9 mouse cellular contexts compared by ENCODE assay signal in the genomic region with DNA sequence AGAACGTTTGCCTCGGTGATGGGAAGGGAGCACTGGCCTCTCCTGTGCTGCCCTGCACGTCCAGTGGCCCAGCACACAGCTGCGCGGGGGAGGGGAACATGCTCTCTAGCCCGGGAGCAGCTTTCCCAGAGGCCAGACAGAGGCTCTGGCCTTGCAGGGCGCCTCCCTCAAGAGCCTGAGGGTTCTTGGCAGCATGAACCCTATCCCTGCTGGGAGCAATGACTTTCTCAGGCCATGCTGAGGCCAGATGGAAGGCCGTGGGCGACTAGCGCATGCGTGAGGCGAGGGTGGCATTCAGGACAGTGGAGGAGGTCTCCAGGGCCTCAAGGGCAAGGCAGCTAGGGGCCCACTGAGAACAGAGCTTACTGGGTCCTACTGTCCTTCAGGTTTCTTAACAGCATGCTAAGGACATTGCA.
A peak's percentile ranks its signal among the peaks of the same experiment; 100 is the strongest.
DNase-seq lines count a peak whose midpoint lies in the region; ATAC-seq lines count a peak whose summit lies in the region.
"Had no signal": no experiment of that assay in that cellular context is flagged by ENCODE, and none has a peak within 500 bp of the region (broad histone marks: within the 10 kb centered on the region; RNA-seq: fewer than 3 reads in every experiment).

No protein-coding gene starts in this region.

- no peak overlapping the region for H3K4me2 ChIP-seq in forebrain, embryonic 14.5 days (ENCODE audit: low read length)
- H3K4me2 ChIP-seq in lung, embryonic 16.5 days (ENCODE audit: low read depth, low read length), result peak overlapping the region; percentile 24; the same call in 1 of the 2 replicates

- WGBS in forebrain, embryonic 14.5 days, result 11% methylated on average over 12 of the region's 12 CpGs
- 15% methylated on average over 12 of the region's 12 CpGs for WGBS in lung, embryonic 16.5 days

- H3K4me1 ChIP-seq in forebrain, embryonic 14.5 days (ENCODE audit: control insufficient read depth, insufficient read depth, low read length), result no peaks in the 10 kb centered on the region
- peaks cover 11% of the 10 kb centered on the region for H3K4me1 ChIP-seq in lung, embryonic 16.5 days (replicated peaks; ENCODE audit: control insufficient read depth, insufficient read depth, low read length)

- H3K4me3 ChIP-seq in forebrain, embryonic 14.5 days (ENCODE audit: low read depth, low read length), result no peak overlapping the region
- no peak overlapping the region for H3K4me3 ChIP-seq in lung, embryonic 16.5 days (ENCODE audit: low read length)

- no peak overlapping the region for H3K9ac ChIP-seq in forebrain, embryonic 14.5 days (ENCODE audit: low read length)
- H3K9ac ChIP-seq in lung, embryonic 16.5 days (ENCODE audit: low read length), result peak overlapping the region; percentile 55

- H3K36me3 ChIP-seq in forebrain, embryonic 14.5 days (ENCODE audit: control insufficient read depth, insufficient read depth, low read length), result no peaks in the 10 kb centered on the region
- H3K36me3 ChIP-seq in lung, embryonic 16.5 days (ENCODE audit: control insufficient read depth, insufficient read depth, low read length), result no peaks in the 10 kb centered on the region

- peak; percentile 88 for DNase-seq in Muller cell, postnatal 12 days (ENCODE audit: inconsistent ontology term)
- DNase-seq in cerebellum, adult 11-12 months, result peak; percentile 61
- peak; percentile 34 for DNase-seq in forebrain, embryonic 14.5 days (ENCODE audit: low spot score)
- peak; percentile 87 to 88 for DNase-seq in heart, postnatal 10 days
- peak; percentile 77 for DNase-seq in kidney, postnatal 14 days
- peak; percentile 75 for DNase-seq in retina, embryonic 14.5 days (ENCODE audit: low spot score)
- no peak for DNase-seq in thymus, postnatal 0 days (ENCODE audit: low spot score)

- H3K9me3 ChIP-seq in forebrain, embryonic 14.5 days (replicated peaks; ENCODE audit: control insufficient read depth, low read length), result no peaks in the 10 kb centered on the region
- H3K9me3 ChIP-seq in lung, embryonic 16.5 days (ENCODE audit: control insufficient read depth, low read length), result no peaks in the 10 kb centered on the region

- intact Hi-C loops in heart, postnatal 10 days (cut with DNase I), result no loop called here

- H3K27ac ChIP-seq in forebrain, embryonic 14.5 days (ENCODE audit: low read depth, low read length), result no peak overlapping the region
- H3K27ac ChIP-seq in lung, embryonic 16.5 days (ENCODE audit: low read length), result peak overlapping the region; percentile 61
- H3K27ac ChIP-seq: macrophage had no signal

- H3K27me3 ChIP-seq in forebrain, embryonic 14.5 days (replicated peaks; ENCODE audit: control insufficient read depth, insufficient read depth, low read length), result no peaks in the 10 kb centered on the region
- no peaks in the 10 kb centered on the region for H3K27me3 ChIP-seq in lung, embryonic 16.5 days (ENCODE audit: control insufficient read depth, insufficient read depth, low read depth, low read length)

- ATAC-seq in forebrain, embryonic 14.5 days, result peak; percentile 54; the same call in 1 of the 2 replicates
- peak; percentile 91 for ATAC-seq in lung, embryonic 16.5 days (ENCODE audit: low read depth)
